Mouse (Mus musculus) olfactory bulb, adult 2 months (tissue): ENCODE data around the gene Dlgap1. TPM values are rescaled to one million over a fixed set of nuclear protein-coding genes. Genes with fewer than 3 reads are reported as not detected.
"Not testable (repeated sequence)": the region's sequence is repeated elsewhere in the genome, so short reads cannot be mapped to it uniquely, and the experiment has no call there.

Experiments
- H3K27ac ChIP-seq: fragments of 200-500 bp; 2 replicates; pipeline ENCODE4 v1.5.1; 2012; ENCODE audit warnings: low read depth, low read length; ENCODE audit not compliant: insufficient read depth
- H3K4me1 ChIP-seq: fragments of 200-500 bp; 2 replicates; pipeline ENCODE4 v1.6.1; 2012; ENCODE audit warnings: low read length; ENCODE audit not compliant: control insufficient read depth, insufficient read depth
- H3K4me3 ChIP-seq: fragments of 200-500 bp; 2 replicates; pipeline ENCODE4 v1.5.1; 2012; ENCODE audit warnings: mild to moderate bottlenecking, low read depth, low read length, moderate library complexity; ENCODE audit not compliant: insufficient read depth
- CTCF ChIP-seq: fragments of 200-500 bp; IDR thresholded peaks from 2 replicates; pipeline ENCODE4 v1.5.1; 2012; ENCODE audit warnings: low read depth, mild to moderate bottlenecking, low read length, moderate library complexity; ENCODE audit not compliant: insufficient read depth
- POLR2A ChIP-seq: fragments of 200-500 bp; IDR thresholded peaks from 2 replicates; pipeline ENCODE4 v1.6.1; 2012; ENCODE audit warnings: mild to moderate bottlenecking, low read depth, low read length, moderate library complexity; ENCODE audit not compliant: insufficient read depth
- WGBS: fragments of 180-500 bp; shearing (Covaris S2); methylation state at CpG from one replicate; pipeline ENCODE4 v1.1.7; 2018; 5-methylcytosine and 5-hydroxymethylcytosine counted together
- polyA plus RNA-seq: library from polyadenylated mRNA; stranded (reverse); fragments of >200 nt; gene quantifications from 2 replicates; pipeline ENCODE4 v1.2.4, GENCODE M21; 2012; ENCODE audit warnings: low replicate concordance; ENCODE audit not compliant: missing spikeins, insufficient read depth, insufficient read length

Gene Dlgap1
- polyA plus RNA-seq, 1 experiment, result 117 TPM

DNA sequence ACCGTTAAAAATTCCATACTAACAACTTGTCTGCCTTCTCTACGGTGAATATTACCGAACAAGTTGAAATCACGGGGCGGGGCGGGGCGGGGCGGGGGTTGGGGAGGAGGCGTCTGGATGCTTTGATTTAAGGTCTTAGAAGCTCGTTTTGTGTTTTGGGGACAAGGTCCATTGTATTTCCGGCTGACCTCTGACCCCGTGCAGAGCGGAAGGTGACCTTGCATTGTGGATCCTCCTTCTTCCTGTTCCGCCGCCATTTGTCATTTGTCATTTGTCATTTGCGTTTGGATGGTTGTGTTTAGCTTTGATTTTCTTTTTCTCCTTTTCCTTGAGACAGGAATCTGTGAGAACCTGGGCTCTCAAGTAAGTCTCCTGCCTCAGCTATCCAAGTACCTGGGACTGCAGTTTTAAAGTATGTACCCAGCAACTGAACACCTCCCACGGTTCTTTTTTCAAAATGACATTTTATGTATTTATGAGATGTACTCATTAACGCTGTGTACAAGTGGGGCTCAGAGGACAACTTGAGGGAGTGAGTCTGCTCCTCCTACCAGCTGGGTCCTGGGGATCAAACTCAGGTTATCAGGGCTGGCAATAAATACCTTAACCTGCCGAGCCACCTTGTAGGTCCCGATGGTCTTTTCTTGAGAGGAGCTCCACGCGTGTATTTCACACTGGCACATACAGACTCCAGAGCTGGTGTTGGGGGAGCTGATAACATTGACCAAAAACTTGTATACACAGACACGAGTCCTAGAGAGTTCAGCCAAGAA lies 861.3 kb downstream of the Dlgap1 start:
- TF ChIP-seq CTCF, result no peak
- no peak for TF ChIP-seq POLR2A
- Histone ChIP-seq H3K4me3 (no peak overlapping the region), H3K4me1 (peaks cover 8% of the 10 kb centered on the region), H3K27ac (no peak overlapping the region)
- WGBS, result 91% methylated on average over 23 of the region's 23 CpGs

DNA sequence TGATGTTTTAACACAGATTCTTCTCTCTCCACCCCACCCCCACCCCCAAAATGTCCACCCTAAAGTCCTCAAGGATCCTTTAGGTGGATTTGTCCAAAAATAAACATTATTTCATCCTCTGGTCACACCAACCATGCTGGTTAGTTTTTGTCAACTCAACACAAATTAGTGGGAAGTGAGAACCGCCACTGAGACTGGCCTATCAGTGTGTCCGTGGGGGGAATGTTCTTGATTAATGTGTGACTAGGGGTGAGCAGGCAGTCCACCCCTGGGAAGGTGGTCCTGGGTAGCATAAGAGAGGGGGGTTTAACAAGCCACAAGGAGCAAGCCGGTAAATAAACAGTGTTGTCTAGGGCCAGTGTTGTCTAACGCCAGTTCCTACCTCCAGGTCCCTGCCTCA lies 862.7 kb downstream of the Dlgap1 start:
- Histone ChIP-seq H3K4me1 (peaks cover 5% of the 10 kb centered on the region), H3K27ac (no peak overlapping the region), H3K4me3 (no peak overlapping the region)
- 98% methylated on average over 4 of the region's 4 CpGs for WGBS
- TF ChIP-seq POLR2A (no peak), CTCF (no peak)

GRCm38 (mm10) chr17:70832544-70832943 lies 863.7 kb downstream of the Dlgap1 start:
- Histone ChIP-seq H3K27ac (no peak overlapping the region), H3K4me3 (no peak overlapping the region), H3K4me1 (peaks cover 5% of the 10 kb centered on the region)
- 91% methylated on average over 9 of the region's 9 CpGs for WGBS
- TF ChIP-seq POLR2A (no peak), CTCF (no peak)

- no peak overlapping the region for H3K27ac ChIP-seq
- TF ChIP-seq CTCF (no peak), POLR2A (no peak)
- WGBS, result 2% methylated on average over 29 of the region's 29 CpGs
Observed at GRCm38 (mm10) chr17:70834430-70834965, 865.6 kb downstream of the Dlgap1 start.

DNA sequence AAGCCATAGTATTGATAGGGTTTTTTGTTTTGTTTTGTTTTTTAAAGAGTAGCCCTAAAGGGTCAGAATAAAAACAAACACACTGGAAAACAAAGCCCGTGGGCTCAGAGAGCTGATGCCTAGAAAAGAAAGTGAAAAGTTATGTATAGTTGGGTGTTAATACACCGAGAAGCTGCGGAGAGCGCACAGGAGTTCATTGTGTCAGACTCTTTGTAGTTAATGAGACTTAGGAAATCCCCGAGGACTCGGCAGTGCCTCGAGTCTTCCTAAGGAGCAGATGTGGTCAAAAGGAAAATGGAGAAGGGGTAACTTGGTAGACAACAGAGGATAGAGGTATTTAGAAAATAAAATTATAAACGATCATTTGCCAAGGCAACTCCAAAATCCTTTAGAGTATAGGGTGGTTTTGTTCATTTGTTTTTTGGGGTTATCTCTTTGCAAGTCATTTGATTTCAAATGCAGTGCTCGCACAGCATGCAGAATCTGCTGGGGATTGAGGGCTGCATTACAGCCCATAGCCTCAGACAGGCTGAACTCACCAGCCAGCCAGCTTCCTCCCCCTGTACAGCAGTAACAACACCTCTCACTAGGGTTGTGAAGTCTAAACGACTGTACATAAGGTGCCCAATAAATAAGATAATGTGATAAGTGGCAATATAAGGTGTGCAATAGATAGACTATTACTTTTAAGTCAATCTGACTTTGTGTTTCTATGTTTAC lies 866.4 kb downstream of the Dlgap1 start:
- TF ChIP-seq CTCF, result no peak
- TF ChIP-seq POLR2A, result no peak
- no peak overlapping the region for H3K4me3 ChIP-seq
- 15% methylated on average over 10 of the region's 10 CpGs for WGBS
- peaks cover 5% of the 10 kb centered on the region for H3K4me1 ChIP-seq
- H3K27ac ChIP-seq, result no peak overlapping the region

More at GRCm38 (mm10) chr17:70834430-70834965, 865.6 kb downstream of the Dlgap1 start:
- H3K4me3 ChIP-seq, result peak overlapping the region; percentile 47
- H3K4me1 ChIP-seq, result peaks cover 5% of the 10 kb centered on the region

DNA sequence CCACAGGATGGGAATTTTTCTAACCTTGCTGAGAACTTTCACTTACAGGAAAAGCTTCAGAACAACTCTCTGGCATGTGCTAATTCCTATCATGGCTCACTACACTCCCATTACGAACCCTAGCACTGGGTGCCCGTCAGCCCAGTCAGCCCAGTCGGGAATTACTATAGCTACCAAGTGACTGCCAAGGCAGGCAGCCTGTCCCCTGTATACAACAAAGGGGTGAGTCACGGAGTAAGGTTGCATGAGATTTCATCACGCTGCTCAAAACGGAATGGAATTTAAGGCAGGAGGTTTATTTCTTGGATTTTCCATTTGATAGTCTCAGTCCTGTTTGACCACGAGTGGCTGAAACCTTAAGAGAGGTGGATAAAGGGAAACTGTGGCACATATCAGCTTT lies 867.9 kb downstream of the Dlgap1 start:
- TF ChIP-seq POLR2A (no peak), CTCF (no peak)
- Histone ChIP-seq H3K4me3 (no peak overlapping the region), H3K27ac (no peak overlapping the region), H3K4me1 (peaks cover 5% of the 10 kb centered on the region)
- 74% methylated on average over 7 of the region's 7 CpGs for WGBS

- H3K4me3 ChIP-seq, H3K27ac ChIP-seq, H3K4me1 ChIP-seq: not testable (repeated sequence)
- WGBS, result 91% methylated on average over 6 of the region's 6 CpGs
Observed at GRCm38 (mm10) chr17:70837474-70837873, 868.6 kb downstream of the Dlgap1 start.

GRCm38 (mm10) chr17:70838031-70838430 lies 869.2 kb downstream of the Dlgap1 start:
- 96% methylated on average over 7 of the region's 7 CpGs for WGBS
- TF ChIP-seq POLR2A, result no peak
- TF ChIP-seq CTCF, result no peak
- no peak overlapping the region for H3K27ac ChIP-seq
- no peak overlapping the region for H3K4me3 ChIP-seq
- peaks cover 5% of the 10 kb centered on the region for H3K4me1 ChIP-seq

DNA sequence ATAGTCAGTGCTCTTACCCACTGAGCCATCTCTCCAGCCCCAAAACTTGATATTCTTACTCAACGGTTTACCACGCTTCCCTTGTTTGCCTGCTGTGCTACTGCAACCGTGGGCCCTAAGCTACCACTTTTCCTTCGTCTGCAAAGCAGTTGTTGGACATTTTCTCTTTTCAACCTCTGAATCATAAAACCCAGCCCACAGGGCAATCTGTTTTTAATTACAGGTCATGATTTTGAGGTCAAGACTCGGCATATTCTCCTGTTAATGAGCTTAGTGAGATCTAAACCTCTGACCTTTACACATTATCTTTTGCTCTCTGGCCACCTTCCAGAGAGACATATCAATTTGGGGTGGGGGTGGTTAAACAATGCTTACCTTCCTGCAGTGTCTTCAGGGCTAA lies 869.7 kb downstream of the Dlgap1 start:
- no peak overlapping the region for H3K4me3 ChIP-seq
- no peak overlapping the region for H3K27ac ChIP-seq
- no peak for TF ChIP-seq POLR2A
- no peak for TF ChIP-seq CTCF
- peaks cover 5% of the 10 kb centered on the region for H3K4me1 ChIP-seq
- WGBS, result 81% methylated on average over 5 of the region's 5 CpGs
